Mouse (Mus musculus) testis, postnatal 10 days (tissue): ENCODE results near the gene Mtr.

ENCODE experiments used
- DNase-seq: peaks from one replicate; pipeline ENCODE4 v3.0.0; 2021; ENCODE audit warnings: low spot score

Mtr gene

DNA sequence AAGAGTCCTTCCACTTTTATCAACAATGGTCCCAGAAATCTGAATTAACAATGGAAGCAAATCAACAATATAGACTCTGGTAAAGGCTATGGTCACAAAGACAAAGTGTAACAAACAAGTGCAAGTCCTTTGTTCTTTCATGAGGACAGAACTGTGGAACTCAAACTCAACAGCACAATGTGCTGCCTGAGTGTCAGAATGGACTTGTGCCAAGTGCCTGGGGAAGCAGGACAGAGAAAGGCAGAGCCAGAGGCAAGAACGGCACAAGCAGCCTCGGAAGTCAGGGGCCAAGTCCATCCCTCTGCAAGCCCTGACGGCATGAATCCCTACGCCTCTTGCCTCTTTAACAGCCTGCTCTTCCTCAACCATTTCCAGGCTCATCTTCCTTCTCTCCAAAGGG lies 13.9 kb downstream of the Mtr start:
- no peak for DNase-seq

DNA sequence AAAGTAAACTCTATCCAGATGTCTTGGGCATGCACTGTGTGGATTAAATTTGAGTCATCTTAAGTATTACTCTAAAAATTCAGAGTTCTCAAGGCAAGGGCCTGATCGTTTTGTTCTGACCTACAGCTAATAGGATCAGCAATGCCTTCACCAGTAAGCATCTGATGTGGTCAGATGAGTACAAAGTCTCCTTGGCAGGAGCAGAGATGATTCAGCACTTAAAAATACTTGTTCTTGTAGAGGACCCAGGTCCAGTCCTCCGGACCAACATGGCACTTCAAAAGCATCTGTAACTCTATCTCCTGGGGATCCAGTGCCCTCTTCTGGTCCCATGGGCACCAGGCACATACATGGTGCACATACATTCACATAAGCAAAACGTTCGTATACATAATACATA lies 25.8 kb downstream of the Mtr start:
- no peak for DNase-seq

GRCm38 (mm10) chr13:12228248-12228647 lies 29.7 kb downstream of the Mtr start:
- no peak for DNase-seq

DNA sequence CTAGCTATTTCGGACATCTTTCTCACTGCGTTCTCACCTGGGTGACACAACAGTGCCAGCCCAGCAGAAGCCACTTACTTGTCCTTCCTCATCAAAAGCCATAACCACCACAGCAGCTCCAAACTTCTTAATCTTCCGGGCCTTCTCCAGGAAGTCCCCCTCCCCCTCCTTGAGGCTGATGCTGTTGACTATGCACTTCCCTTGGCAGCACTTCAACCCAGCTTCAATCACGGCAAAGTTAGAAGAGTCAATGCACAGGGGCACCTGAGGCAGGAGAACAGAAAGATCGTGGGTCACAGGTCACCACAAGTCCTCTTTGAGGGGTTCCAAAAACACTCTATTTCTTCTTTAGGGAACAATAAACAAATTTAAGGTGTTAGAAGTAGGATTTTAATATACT lies 30.3 kb downstream of the Mtr start:
- DNase-seq = no peak

- no peak for DNase-seq
Observed at GRCm38 (mm10) chr13:12218603-12219002, 39.3 kb downstream of the Mtr start.

- DNase-seq = no peak
Observed at GRCm38 (mm10) chr13:12214922-12215321, 43.0 kb downstream of the Mtr start.

DNA sequence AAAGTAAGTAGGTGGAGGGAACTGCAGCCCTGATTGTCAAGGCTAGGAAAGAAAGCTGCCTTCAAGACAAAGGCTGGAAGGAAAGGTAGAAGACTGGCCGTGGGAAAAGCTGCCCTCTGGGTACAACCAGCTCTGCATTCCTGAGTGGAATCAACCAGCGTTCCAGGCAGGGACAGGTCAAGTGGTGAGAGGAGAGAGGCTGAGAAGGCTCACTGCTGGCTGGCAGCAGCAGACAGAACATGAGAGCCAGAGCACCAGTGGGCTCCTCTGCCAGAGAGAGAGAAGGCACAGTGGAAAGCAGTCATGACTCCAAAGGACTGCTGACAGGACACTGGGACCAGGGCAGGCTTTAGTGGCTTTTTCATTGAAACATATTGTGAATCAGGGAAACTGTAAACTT lies 46.9 kb downstream of the Mtr start:
- DNase-seq = no peak

GRCm38 (mm10) chr13:12210023-12210762 lies 47.7 kb downstream of the Mtr start:
- no peak for DNase-seq

DNA sequence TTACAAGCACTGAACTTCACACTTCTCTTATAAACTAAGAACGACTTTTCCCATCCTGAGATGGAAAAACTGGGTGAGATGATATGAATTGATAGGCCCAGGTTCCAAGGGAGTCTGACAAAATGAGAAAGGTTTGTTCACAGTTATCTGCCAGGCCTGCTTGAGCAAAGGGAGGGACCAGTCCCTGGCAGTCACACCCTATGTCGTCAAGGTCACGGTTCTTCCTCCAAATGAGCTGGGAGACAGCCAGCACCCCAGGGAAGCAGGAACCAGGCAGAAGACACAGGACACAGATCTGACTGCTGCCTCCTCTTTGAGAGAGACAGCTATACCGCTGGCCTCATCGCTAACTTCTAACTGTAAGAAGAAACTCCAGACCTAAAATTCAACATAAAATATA lies 57.5 kb downstream of the Mtr start:
- DNase-seq = peak; percentile 68

- no peak for DNase-seq
Observed at GRCm38 (mm10) chr13:12198486-12198885, 59.4 kb downstream of the Mtr start.

DNA sequence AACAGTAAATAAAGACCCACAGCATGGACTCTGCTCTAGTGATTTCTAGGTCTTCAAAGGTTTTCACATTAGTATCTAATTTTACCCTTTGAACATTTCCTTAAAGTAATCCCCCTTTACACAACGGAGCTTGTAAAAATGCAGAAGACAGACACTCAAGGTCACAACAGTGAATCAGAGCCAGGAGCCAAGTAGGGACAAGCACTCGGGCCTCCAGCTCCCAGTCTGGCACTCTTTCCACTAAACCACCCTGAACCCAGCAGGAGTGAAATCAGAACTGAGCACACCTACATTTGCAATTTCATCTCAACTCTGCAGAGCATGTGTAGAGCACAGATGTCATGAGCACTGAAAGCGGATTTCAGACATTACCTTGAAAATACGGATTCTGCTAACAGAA lies 61.1 kb downstream of the Mtr start:
- DNase-seq = no peak

GRCm38 (mm10) chr13:12196012-12196411 lies 61.9 kb downstream of the Mtr start:
- DNase-seq = peak; percentile 72

- DNase-seq = no peak
Observed at GRCm38 (mm10) chr13:12194942-12195662, 62.8 kb downstream of the Mtr start.

GRCm38 (mm10) chr13:12189219-12189618 lies 68.7 kb downstream of the Mtr start:
- DNase-seq = no peak

DNA sequence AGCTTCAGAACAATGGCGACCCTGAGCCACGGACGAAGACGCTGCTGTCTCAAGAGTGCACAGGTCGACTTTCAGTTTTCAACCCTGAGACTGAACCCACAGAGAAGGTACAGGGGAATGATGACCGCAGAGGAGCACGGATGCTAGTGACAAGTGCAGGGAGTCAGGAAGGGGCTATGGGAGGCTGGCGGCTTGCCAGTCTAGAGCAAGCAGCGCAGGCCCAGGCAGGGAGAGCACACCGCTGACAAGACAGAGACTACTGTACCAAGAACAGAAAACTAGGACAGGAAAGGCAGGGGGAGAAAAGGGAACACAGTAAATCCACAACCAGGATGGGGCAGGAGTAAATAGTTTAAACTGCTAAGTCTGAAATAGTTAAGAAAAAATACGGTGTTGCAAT lies 69.1 kb downstream of the Mtr start:
- no peak for DNase-seq

DNA sequence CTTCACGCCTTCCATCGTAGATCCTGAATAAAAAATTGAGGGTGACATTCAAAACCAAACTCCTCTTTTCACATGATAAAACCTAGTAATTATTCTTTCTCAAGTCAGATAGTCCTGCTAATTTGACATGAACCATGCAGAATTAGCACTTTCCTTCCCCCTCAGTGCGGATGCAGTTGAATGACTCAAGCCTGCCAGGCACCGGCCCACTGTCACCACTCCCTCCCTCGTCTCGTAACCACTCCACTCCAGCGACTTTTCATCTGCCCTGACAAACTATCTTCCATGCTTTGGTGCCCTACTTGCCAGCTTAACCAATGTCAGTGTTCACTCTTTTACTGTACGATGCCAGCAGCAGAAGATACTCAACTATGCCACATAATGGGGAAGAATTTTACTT lies 78.4 kb downstream of the Mtr start:
- no peak for DNase-seq

DNA sequence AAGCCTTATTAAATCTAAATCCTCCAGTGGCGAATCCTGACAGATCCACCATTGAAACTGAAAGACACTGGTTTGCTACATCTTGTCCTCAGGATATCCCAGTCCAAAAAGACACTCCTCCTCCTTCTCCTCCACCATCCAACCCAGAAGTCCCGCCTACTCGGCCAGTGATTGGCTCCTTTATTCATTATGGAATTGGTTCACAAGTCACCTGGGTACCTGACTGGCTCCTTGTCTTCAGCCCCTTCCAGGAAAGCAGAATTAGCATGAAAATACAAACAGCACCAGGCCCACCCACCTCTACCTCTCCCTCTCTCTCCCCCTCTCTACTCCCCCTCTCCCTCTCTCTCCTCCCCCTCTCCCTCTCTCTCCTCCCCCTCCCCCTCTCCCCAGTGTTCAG lies 81.2 kb downstream of the Mtr start:
- DNase-seq = no peak

- no peak for DNase-seq
Observed at GRCm38 (mm10) chr13:12175988-12176736, 81.8 kb downstream of the Mtr start.

DNA sequence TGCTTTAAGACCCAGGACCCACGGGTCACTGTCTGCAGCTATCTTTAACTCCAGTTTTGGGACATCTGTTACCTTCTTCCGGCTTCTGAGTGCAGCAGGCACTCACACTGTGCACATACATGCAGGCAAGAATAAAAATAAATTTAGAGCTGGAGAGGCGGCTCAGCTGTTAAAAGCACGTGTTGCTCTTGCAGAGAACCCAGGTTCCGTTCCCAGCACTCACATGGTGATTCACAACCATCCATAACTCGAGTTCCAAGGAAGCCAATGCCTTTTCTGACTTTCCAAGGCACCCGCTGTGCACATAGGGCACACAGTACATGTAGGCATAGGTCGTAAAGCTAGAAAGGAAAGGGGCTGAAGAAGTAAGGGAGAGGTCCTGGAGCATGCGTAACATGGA lies 90.6 kb downstream of the Mtr start:
- no peak for DNase-seq

- DNase-seq = no peak
Observed at GRCm38 (mm10) chr13:12166386-12166785, 91.5 kb downstream of the Mtr start.

DNA sequence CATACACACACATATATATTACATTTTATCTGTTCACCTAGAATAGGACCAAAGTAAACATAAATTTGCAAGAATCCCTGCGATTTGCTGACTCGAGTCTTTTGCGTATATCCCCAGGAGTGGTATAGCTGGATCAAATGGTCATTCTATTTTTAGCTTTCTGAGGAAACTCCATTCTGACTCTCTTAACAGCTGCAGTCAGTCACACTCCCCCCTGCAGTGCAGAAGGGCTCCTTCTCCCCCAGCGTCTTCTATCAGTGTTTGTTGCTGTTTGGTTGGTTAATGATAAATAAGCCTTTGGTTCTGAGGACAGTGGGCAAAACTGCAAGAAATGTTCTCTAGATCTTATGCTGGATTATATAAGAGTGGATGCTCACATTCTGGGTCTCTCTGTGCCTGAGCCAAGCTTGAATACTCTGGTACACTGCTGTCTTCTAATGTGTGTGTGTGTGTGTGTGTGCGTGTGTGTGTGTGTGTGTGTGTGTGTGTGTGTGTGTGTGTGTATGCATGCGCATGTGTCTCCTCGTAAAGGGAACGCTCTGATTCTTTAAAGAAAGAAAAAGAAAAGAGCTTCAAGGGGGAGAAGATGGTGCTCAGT lies 92.4 kb downstream of the Mtr start:
- no peak for DNase-seq

DNA sequence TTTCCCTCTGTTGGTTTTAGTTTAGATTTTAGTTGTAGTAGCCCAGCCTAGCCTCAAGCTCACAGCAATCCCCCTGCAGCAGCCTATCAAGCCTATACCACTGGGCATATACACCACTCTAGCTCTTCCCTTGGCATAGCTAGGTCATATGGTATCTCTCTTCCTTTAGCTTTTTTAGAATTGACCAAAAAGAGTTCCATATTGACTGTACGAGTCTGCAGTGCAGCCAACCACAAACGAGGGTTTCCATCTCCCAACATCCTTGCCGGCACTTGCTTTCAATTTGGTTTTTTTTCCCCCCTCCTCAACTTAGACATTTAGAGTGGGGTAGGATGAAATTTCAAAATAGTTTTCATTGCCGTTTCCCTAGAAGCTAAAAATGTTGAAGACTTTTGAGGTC lies 95.5 kb downstream of the Mtr start:
- no peak for DNase-seq

- DNase-seq = peak; percentile 77
Observed at GRCm38 (mm10) chr13:12160121-12160475, 97.8 kb downstream of the Mtr start.
